Mouse (Mus musculus) embryonic facial prominence, embryonic 12.5 days (tissue): ENCODE results near the gene Aldoc. TPM values are rescaled to one million over a fixed set of nuclear protein-coding genes. Genes with fewer than 3 reads are reported as not detected.

ENCODE experiments used
- ATAC-seq: fragments of 200-750 bp; cut with Nextera tagmentation; 2 replicates; pipeline ENCODE4 v1.8.0; 2017; ENCODE audit not compliant: insufficient number of reproducible peaks, insufficient read depth, low FRiP score, low TSS enrichment
- H3K27ac ChIP-seq: fragments of 300-500 bp; sonication (generic); 2 replicates; pipeline ENCODE4 v1.5.1; 2016; ENCODE audit warnings: mild to moderate bottlenecking
- H3K27me3 ChIP-seq: fragments of 300-500 bp; sonication (generic); 2 replicates; pipeline ENCODE4 v1.6.1; 2016; ENCODE audit warnings: mild to moderate bottlenecking, moderate library complexity
- H3K36me3 ChIP-seq: fragments of 300-500 bp; sonication (generic); 2 replicates; pipeline ENCODE4 v1.6.1; 2016; ENCODE audit warnings: mild to moderate bottlenecking
- H3K4me1 ChIP-seq: fragments of 300-500 bp; sonication (generic); 2 replicates; pipeline ENCODE4 v1.6.1; 2016
- H3K4me2 ChIP-seq: fragments of 300-500 bp; sonication (generic); replicated peaks from 2 replicates; pipeline ENCODE4 v1.6.1; 2016; ENCODE audit warnings: mild to moderate bottlenecking, moderate library complexity
- H3K4me3 ChIP-seq: fragments of 300-500 bp; sonication (generic); 2 replicates; pipeline ENCODE4 v1.5.1; 2016; ENCODE audit warnings: mild to moderate bottlenecking
- H3K9ac ChIP-seq: fragments of 300-500 bp; sonication (generic); 2 replicates; pipeline ENCODE4 v1.6.1; 2016; ENCODE audit warnings: mild to moderate bottlenecking, moderate library complexity
- H3K9me3 ChIP-seq: fragments of 300-500 bp; sonication (generic); 2 replicates; pipeline ENCODE4 v1.6.1; 2016; ENCODE audit warnings: mild to moderate bottlenecking, moderate library complexity
- WGBS: fragments of 180-500 bp; shearing (Covaris S2); methylation state at CpG from one replicate; pipeline ENCODE4 v1.1.7; 2016; 5-methylcytosine and 5-hydroxymethylcytosine counted together
- polyA plus RNA-seq: library from polyadenylated mRNA; unstranded; fragments of >200 nt; fragmentation: Nextera tagmentation; extraction: Ambion mirVana; gene quantifications from 2 replicates; pipeline ENCODE4 v1.2.1, GENCODE M21; 2016

The Aldoc gene
- polyA plus RNA-seq, 1 experiment from 2014 or later, result 4.6 TPM

GRCm38 (mm10) chr11:78348474-78348873, 25.7 kb downstream of the Aldoc start:
- Histone ChIP-seq H3K4me2 (no peak overlapping the region), H3K36me3 (peaks cover 22% of the 10 kb centered on the region), H3K9me3 (no peaks in the 10 kb centered on the region), H3K9ac (no peak overlapping the region), H3K4me1 (peaks cover 29% of the 10 kb centered on the region), H3K27ac (no peak overlapping the region), H3K27me3 (no peaks in the 10 kb centered on the region), H3K4me3 (no peak overlapping the region)
- WGBS, result 41% methylated on average over 7 of the region's 7 CpGs
- ATAC-seq, result no peak

DNA sequence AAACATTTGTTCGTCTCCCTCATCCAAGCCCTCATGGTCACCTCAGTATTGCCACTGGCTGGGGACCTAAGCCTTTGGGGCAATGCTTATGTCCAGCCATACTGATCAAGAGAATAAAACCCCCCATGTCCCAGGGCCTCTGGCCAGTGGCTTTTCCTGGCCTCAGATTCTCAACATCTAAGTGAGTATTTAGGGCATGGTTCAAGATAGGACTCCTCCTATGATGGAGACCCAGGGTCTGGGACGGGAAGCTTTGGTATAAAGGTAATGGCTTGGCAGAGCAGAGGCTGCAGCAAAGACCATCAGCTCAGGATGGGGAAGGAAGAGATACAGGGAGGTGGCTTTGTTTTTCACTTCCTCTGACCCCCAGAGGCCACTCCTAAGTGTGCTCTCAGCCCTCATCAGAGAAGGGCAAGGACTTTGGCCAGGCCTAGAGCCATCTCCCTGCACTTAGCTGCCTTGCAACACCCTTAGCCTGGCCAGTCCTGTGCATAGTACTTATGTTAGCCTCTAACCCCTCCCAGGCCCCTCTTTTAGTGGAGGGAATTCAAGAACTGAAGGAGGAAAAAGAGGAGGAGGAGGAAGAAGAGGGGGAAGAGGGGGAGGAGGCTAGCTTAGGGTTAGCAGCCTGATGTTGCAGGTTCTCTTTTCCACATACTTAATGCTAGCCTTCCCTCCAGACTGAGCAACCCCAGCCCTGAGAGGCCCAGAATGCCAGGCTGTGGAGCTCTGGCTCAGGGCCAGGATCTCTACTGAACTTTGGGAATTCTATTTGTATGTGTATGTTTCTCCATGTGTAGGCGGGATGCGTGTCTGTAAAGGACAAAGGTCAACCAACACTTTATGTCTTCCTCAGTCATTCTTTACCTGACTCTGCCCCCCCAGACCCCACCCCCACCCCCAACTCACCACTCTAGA, 26.9 kb downstream of the Aldoc start:
- no peak overlapping the region for H3K4me2 ChIP-seq
- no peak overlapping the region for H3K4me3 ChIP-seq
- no peak for ATAC-seq
- WGBS, result 81% methylated on average over 4 of the region's 4 CpGs
- H3K9ac ChIP-seq, result no peak overlapping the region
- no peaks in the 10 kb centered on the region for H3K9me3 ChIP-seq
- peaks cover 22% of the 10 kb centered on the region for H3K36me3 ChIP-seq
- H3K27me3 ChIP-seq, result no peaks in the 10 kb centered on the region
- H3K27ac ChIP-seq, result no peak overlapping the region
- peaks cover 26% of the 10 kb centered on the region for H3K4me1 ChIP-seq

DNA sequence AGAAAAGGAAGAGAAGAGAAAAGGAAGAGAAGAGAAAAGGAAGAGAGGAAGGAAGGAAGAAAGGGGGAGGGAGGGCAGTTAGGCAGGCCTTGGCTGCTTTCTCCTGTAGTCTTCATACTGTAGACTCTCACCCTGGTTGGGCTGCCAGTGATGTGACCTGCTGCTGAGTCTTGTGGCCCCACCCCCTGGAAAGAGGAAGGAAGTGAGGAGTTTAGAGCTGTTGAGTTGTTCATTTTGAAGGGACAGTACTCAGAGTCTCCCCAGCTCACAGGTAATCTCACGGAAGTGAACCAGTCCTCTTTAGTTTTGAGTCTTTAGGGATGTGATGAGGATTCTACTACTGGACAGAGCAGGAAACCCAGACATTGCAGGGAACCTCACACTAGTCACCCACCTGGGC, 30.3 kb downstream of the Aldoc start:
- H3K27ac ChIP-seq, result no peak overlapping the region
- H3K36me3 ChIP-seq, result peaks cover 13% of the 10 kb centered on the region
- no peak overlapping the region for H3K4me3 ChIP-seq
- peaks cover 4% of the 10 kb centered on the region; the same call in 1 of the 2 replicates for H3K4me1 ChIP-seq
- whole genome bisulfite sequencing, result 84% methylated on average over 1 of the region's 1 CpGs
- ATAC-seq, result no peak
- H3K4me2 ChIP-seq, result no peak overlapping the region
- no peaks in the 10 kb centered on the region for H3K9me3 ChIP-seq
- H3K9ac ChIP-seq, result no peak overlapping the region
- no peaks in the 10 kb centered on the region for H3K27me3 ChIP-seq

DNA sequence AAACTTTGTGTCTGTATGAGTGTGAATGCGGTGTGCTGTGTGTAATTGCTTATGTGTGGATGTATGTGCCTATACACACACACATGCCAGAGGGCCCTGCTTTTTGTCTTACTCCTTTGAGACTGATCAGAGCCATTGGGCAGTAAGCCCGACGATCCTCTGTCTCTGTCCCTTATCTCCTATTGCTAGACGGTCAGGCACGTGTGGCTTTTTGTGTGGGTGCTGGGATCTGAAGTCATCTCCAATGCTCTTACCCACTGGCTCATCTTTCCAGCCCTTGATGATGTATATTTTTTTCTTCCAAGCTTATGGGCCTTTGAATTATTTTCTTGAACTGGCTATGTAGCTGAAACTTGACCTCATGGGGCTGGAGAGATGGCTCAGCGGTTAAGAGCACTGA, 32.1 kb downstream of the Aldoc start:
- no peak overlapping the region for H3K27ac ChIP-seq
- H3K27me3 ChIP-seq, result no peaks in the 10 kb centered on the region
- no peak overlapping the region for H3K4me3 ChIP-seq
- WGBS, result 80% methylated on average over 6 of the region's 6 CpGs
- H3K4me2 ChIP-seq, result no peak overlapping the region
- no peak for ATAC-seq
- no peaks in the 10 kb centered on the region for H3K4me1 ChIP-seq
- H3K36me3 ChIP-seq, result no peaks in the 10 kb centered on the region
- no peaks in the 10 kb centered on the region for H3K9me3 ChIP-seq
- no peak overlapping the region for H3K9ac ChIP-seq

DNA sequence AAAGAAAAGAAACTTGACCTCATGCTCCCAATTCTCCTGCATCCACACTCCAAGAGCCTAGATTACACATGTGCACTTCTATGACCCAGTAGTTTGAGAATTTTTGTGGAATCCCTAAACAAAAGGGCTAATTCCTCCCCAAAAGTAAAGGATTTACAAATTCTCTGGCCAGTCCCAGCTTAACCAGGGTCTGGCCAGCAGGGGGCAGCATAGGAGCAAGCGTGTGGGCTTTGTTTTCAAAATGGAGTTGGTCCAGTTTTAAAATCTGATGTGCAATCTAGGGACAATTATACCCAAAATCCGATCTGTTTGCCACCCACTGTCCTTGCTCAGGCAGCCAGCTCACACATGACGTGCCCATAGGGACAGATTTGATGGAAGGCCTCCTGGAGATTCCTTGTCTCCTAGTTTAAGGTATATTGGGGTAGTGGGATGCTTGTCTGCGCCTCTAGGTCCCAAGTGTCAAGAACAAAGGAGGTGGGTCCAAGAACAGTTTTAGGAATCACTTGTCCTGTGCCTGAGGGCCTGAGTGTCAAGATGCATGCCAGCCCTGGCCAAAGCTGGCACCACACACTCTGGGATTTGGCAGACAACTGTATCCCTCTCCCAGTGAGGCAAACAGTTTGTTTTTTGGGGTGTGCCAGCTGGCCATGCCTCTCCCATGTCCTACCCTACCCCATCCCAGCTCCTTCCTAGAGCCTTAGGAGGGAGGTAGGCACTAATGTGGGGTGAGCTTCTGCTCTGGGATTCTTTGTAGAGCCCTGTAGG, 32.9 kb downstream of the Aldoc start:
- ATAC-seq, result no peak
- H3K9ac ChIP-seq, result no peak overlapping the region
- H3K4me2 ChIP-seq, result no peak overlapping the region
- no peaks in the 10 kb centered on the region for H3K36me3 ChIP-seq
- no peaks in the 10 kb centered on the region for H3K9me3 ChIP-seq
- 30% methylated on average over 4 of the region's 4 CpGs for WGBS
- no peak overlapping the region for H3K27ac ChIP-seq
- no peak overlapping the region for H3K4me3 ChIP-seq
- no peaks in the 10 kb centered on the region for H3K4me1 ChIP-seq
- no peaks in the 10 kb centered on the region for H3K27me3 ChIP-seq

- Histone ChIP-seq H3K4me2 (no peak overlapping the region), H3K27me3 (no peaks in the 10 kb centered on the region), H3K36me3 (no peaks in the 10 kb centered on the region), H3K9ac (no peak overlapping the region), H3K4me1 (no peaks in the 10 kb centered on the region), H3K4me3 (no peak overlapping the region), H3K9me3 (no peaks in the 10 kb centered on the region), H3K27ac (no peak overlapping the region)
- ATAC-seq, result no peak
- 19% methylated on average over 22 of the region's 22 CpGs for WGBS
Measured at GRCm38 (mm10) chr11:78358330-78359007, 35.7 kb downstream of the Aldoc start.

DNA sequence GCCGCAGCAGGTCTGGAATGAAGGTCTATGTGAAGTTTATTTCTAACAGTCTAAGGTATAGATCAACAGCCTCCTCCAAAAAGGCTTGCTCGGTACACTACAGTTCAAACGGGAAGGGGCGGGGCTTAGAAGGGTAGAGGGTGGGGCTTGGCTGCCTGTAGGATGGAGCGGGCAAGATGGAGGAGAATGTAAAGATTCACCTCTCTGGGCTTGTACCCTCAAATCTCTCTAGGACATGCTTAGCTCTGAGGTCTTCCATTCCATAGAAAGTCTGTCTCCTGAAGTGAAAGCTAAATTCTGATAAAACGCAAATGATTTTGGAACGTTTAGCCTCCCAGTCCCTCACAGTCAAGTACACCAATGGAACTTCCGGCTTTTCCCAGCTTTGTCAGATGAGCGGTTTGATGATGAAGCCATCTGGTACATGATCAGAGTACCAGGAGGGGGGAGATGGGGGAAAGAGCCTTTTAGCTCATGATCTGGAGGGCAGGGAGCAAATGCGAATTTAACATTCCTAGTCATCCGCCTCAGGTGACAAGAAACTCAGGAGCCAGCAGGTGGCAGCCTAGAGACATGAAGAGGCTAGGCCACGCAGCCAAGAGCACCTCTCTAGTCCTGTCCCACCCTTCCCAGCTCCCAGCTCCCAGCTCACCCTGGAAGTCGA, 37.5 kb downstream of the Aldoc start:
- peak; percentile 57 for ATAC-seq
- H3K9me3 ChIP-seq, result no peaks in the 10 kb centered on the region
- peak overlapping the region; percentile 42 for H3K4me2 ChIP-seq
- H3K36me3 ChIP-seq, result no peaks in the 10 kb centered on the region
- no peak overlapping the region for H3K27ac ChIP-seq
- no peaks in the 10 kb centered on the region for H3K27me3 ChIP-seq
- 11% methylated on average over 13 of the region's 13 CpGs for WGBS
- no peaks in the 10 kb centered on the region for H3K4me1 ChIP-seq
- peak overlapping the region; percentile 23 for H3K4me3 ChIP-seq
- no peak overlapping the region for H3K9ac ChIP-seq

DNA sequence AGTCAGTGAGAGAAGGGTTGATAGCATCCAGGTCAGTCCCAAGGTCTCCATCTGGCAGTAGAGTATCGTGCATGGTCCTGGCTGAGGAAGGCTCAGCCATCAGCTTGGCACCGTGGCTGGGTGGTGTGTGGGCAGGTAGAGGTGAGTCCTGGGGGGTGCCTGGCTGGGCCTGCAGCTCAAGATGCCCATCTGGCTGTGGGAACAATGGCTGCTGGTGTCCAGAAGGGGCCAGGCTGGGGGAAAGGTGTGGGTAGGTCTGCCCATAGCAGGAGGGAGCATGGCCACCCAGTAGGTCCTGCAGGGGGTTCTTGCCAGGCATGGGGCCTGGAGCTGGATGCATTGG, 38.0 kb downstream of the Aldoc start:
- peak; percentile 45; the same call in 1 of the 2 replicates for ATAC-seq
- H3K4me3 ChIP-seq, result no peak overlapping the region
- no peaks in the 10 kb centered on the region for H3K4me1 ChIP-seq
- no peak overlapping the region for H3K9ac ChIP-seq
- no peak overlapping the region for H3K4me2 ChIP-seq
- no peaks in the 10 kb centered on the region for H3K27me3 ChIP-seq
- 49% methylated on average over 2 of the region's 2 CpGs for WGBS
- H3K9me3 ChIP-seq, result no peaks in the 10 kb centered on the region
- no peaks in the 10 kb centered on the region for H3K36me3 ChIP-seq
- H3K27ac ChIP-seq, result no peak overlapping the region

DNA sequence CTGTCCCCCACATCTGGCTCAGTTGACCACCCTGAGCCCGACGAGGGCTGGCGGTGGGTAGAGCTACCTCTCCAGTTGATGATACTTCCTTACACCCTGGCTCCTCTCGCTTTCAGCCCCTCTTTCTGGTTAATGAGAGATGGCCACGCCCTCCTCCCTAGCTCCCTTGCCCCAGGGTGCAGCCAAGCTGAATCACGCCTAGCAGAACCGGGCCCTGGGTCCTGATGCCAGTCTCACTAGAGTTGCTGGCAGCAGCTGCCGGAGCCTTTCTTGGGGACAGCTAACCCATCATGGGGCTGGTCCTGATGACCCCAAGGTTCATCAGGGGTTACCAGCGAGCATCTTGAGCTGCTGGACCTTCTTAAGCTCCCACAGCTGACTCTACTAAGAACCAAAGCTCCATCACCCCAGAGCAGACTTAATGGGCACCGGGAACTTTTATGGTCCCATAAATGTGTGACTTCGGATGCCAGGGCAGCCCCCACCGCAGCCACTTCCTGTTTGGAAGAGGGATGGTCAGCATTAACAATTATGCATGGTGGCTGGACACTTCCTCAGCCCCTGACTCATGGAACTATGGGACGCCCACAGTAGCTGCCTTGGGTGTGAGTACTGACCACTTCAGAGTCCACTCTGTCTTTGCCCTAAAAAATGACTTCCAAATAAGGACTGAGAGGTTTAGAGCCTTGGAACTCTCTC, 40.7 kb downstream of the Aldoc start:
- WGBS, result 78% methylated on average over 13 of the region's 13 CpGs

DNA sequence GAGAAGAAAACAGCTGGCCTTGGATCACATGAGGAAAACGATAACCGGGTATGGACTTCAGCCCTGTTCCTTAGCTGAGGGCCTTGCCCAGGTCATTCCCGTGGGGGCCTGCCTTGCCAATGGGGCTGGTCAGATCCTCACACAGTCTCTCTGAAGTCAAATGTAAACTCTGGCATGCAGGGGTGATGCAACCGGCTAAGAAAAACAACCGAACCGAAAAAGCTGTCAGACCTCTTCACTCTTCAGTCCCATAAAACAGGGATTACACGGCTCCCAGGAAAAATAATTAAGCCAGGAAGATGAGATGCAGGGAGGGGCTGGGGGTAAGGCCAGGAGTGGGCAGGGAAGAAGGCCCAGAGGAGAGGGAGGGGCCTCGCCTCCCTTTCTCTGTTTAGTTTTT, 41.3 kb downstream of the Aldoc start:
- ATAC-seq, result no peak
- H3K9me3 ChIP-seq, result no peaks in the 10 kb centered on the region
- H3K9ac ChIP-seq, result no peak overlapping the region
- H3K27ac ChIP-seq, result no peak overlapping the region
- H3K36me3 ChIP-seq, result no peaks in the 10 kb centered on the region
- no peaks in the 10 kb centered on the region for H3K27me3 ChIP-seq
- no peak overlapping the region for H3K4me3 ChIP-seq
- no peak overlapping the region for H3K4me2 ChIP-seq
- no peaks in the 10 kb centered on the region for H3K4me1 ChIP-seq
- WGBS, result 50% methylated on average over 8 of the region's 8 CpGs

More for the DNA sequence above, 40.7 kb downstream of the Aldoc start:
- H3K9me3 ChIP-seq, result no peaks in the 10 kb centered on the region
- no peak overlapping the region for H3K9ac ChIP-seq
- ATAC-seq, result no peak
- no peaks in the 10 kb centered on the region for H3K4me1 ChIP-seq
- no peak overlapping the region for H3K4me2 ChIP-seq
- no peak overlapping the region for H3K27ac ChIP-seq
- H3K27me3 ChIP-seq, result no peaks in the 10 kb centered on the region
- no peak overlapping the region for H3K4me3 ChIP-seq
- no peaks in the 10 kb centered on the region for H3K36me3 ChIP-seq
